Mouse (Mus musculus) forebrain, embryonic 16.5 days (tissue): ENCODE data around the gene Ube4a. TPM values are rescaled to one million over a fixed set of nuclear protein-coding genes. Genes with fewer than 3 reads are reported as not detected.
"Not testable (repeated sequence)": the region's sequence is repeated elsewhere in the genome, so short reads cannot be mapped to it uniquely, and the experiment has no call there.

Source experiments
- ATAC-seq: fragments of 200-750 bp; cut with Nextera tagmentation; 2 replicates; pipeline ENCODE4 v1.8.0; 2017; ENCODE audit warnings: mild to moderate bottlenecking, moderate library complexity
- H3K27ac ChIP-seq: fragments of 300-500 bp; sonication (generic); 2 replicates; pipeline ENCODE4 v1.5.1; 2014; ENCODE audit warnings: low read length, control low read depth
- H3K27me3 ChIP-seq: fragments of 300-500 bp; sonication (generic); replicated peaks from 2 replicates; pipeline ENCODE4 v1.6.1; 2014; ENCODE audit warnings: low read length; ENCODE audit not compliant: control insufficient read depth, insufficient read depth
- H3K36me3 ChIP-seq: fragments of 300-500 bp; sonication (generic); 2 replicates; pipeline ENCODE4 v1.6.1; 2014; ENCODE audit not compliant: control insufficient read depth, insufficient read depth
- H3K4me1 ChIP-seq: fragments of 300-500 bp; sonication (generic); replicated peaks from 2 replicates; pipeline ENCODE4 v1.6.1; 2014; ENCODE audit warnings: low read length; ENCODE audit not compliant: control insufficient read depth, insufficient read depth
- H3K4me2 ChIP-seq: fragments of 300-500 bp; sonication (generic); 2 replicates; pipeline ENCODE4 v1.6.1; 2014; ENCODE audit warnings: mild to moderate bottlenecking, low read length, control low read depth
- H3K4me3 ChIP-seq: fragments of 300-500 bp; sonication (generic); replicated peaks from 2 replicates; pipeline ENCODE4 v1.5.1; 2014; ENCODE audit warnings: mild to moderate bottlenecking, low read length, control low read depth
- H3K9ac ChIP-seq: fragments of 300-500 bp; sonication (generic); replicated peaks from 2 replicates; pipeline ENCODE4 v1.6.1; 2014; ENCODE audit warnings: low read depth, low read length, control low read depth
- H3K9me3 ChIP-seq: fragments of 300-500 bp; sonication (generic); 2 replicates; pipeline ENCODE4 v1.6.1; 2016; ENCODE audit warnings: low read length; ENCODE audit not compliant: control insufficient read depth
- WGBS: fragments of 180-500 bp; shearing (Covaris S2); extraction: QIAGEN DNeasy Blood & Tissue Kit; methylation state at CpG from one replicate; pipeline ENCODE4 v1.1.7; 2014; 5-methylcytosine and 5-hydroxymethylcytosine counted together
- polyA plus RNA-seq: library from polyadenylated mRNA; unstranded; fragments of >200 nt; fragmentation: Nextera tagmentation; extraction: Ambion mirVana; gene quantifications from 2 replicates; pipeline ENCODE4 v1.2.1, GENCODE M21; 2015

Ube4a gene
- polyA plus RNA-seq, 1 experiment from 2014 or later = 38.5 TPM

GRCm38 (mm10) chr9:44983001-44983400 is 17.6 kb upstream of the Ube4a start:
- Histone ChIP-seq H3K9ac (no peak overlapping the region), H3K4me3 (no peak overlapping the region), H3K27ac (no peak overlapping the region), H3K4me1 (no peaks in the 10 kb centered on the region), H3K4me2 (no peak overlapping the region), H3K27me3 (peaks cover 2% of the 10 kb centered on the region; the same call in 1 of the 2 replicates), H3K36me3 (no peaks in the 10 kb centered on the region), H3K9me3 (no peaks in the 10 kb centered on the region)
- WGBS = 77% methylated on average over 2 of the region's 2 CpGs
- no peak for ATAC-seq

- ATAC-seq = no peak
- no peak overlapping the region for H3K9ac ChIP-seq
- 94% methylated on average over 3 of the region's 3 CpGs for WGBS
Measured at GRCm38 (mm10) chr9:44982531-44982930, 17.1 kb upstream of the Ube4a start.

GRCm38 (mm10) chr9:44982081-44982480 is 16.7 kb upstream of the Ube4a start:
- Histone ChIP-seq H3K27ac (no peak overlapping the region), H3K4me1 (no peaks in the 10 kb centered on the region), H3K36me3 (no peaks in the 10 kb centered on the region), H3K4me3 (no peak overlapping the region), H3K27me3 (peaks cover 2% of the 10 kb centered on the region; the same call in 1 of the 2 replicates), H3K9ac (no peak overlapping the region), H3K9me3 (no peaks in the 10 kb centered on the region), H3K4me2 (no peak overlapping the region)
- 90% methylated on average over 8 of the region's 8 CpGs for WGBS
- ATAC-seq = no peak

More at GRCm38 (mm10) chr9:44982531-44982930, 17.1 kb upstream of the Ube4a start:
- no peaks in the 10 kb centered on the region for H3K9me3 ChIP-seq
- H3K27me3 ChIP-seq = peaks cover 2% of the 10 kb centered on the region; the same call in 1 of the 2 replicates
- H3K4me3 ChIP-seq = no peak overlapping the region
- no peaks in the 10 kb centered on the region for H3K4me1 ChIP-seq
- H3K36me3 ChIP-seq = no peaks in the 10 kb centered on the region
- no peak overlapping the region for H3K27ac ChIP-seq
- no peak overlapping the region for H3K4me2 ChIP-seq

- no peak within 1 kb of the TSS for H3K9ac ChIP-seq
- no peaks in the 10 kb centered on the region for H3K4me1 ChIP-seq
- no peak within 1 kb of the TSS for H3K27ac ChIP-seq
- H3K27me3 ChIP-seq = peaks cover 2% of the 10 kb centered on the region; the same call in 1 of the 2 replicates
- H3K9me3 ChIP-seq = no peaks in the 10 kb centered on the region
- no peak within 1 kb of the TSS for H3K4me3 ChIP-seq
- no peak within 1 kb of the TSS for H3K4me2 ChIP-seq
- no peaks in the 10 kb centered on the region for H3K36me3 ChIP-seq
- no peak for ATAC-seq
- 87% methylated on average over 4 of the region's 4 CpGs for WGBS
Measured at GRCm38 (mm10) chr9:44981676-44982075, 16.3 kb upstream of the Ube4a start, which contains the start of gene Cd3d. TSS of gene Cd3d (plus strand) at chr9:44981786.

GRCm38 (mm10) chr9:44981104-44981503 is 15.7 kb upstream of the Ube4a start:
- H3K27ac ChIP-seq = no peak overlapping the region
- H3K9ac ChIP-seq = no peak overlapping the region
- H3K36me3 ChIP-seq = no peaks in the 10 kb centered on the region
- WGBS = 95% methylated on average over 2 of the region's 2 CpGs
- H3K4me2 ChIP-seq = no peak overlapping the region
- no peaks in the 10 kb centered on the region for H3K4me1 ChIP-seq
- H3K4me3 ChIP-seq = no peak overlapping the region
- peaks cover 2% of the 10 kb centered on the region; the same call in 1 of the 2 replicates for H3K27me3 ChIP-seq
- no peak for ATAC-seq
- no peaks in the 10 kb centered on the region for H3K9me3 ChIP-seq

GRCm38 (mm10) chr9:44980242-44980641 is 14.8 kb upstream of the Ube4a start, which contains the start of gene Cd3g:
TSS of gene Cd3g (minus strand) at chr9:44980431.
- no peak for ATAC-seq
- no peaks in the 10 kb centered on the region for H3K9me3 ChIP-seq
- H3K36me3 ChIP-seq = no peaks in the 10 kb centered on the region
- WGBS = 71% methylated on average over 3 of the region's 3 CpGs
- H3K9ac ChIP-seq = no peak within 1 kb of the TSS
- no peaks in the 10 kb centered on the region for H3K4me1 ChIP-seq
- no peak within 1 kb of the TSS for H3K27ac ChIP-seq
- H3K4me2 ChIP-seq = no peak within 1 kb of the TSS
- no peak within 1 kb of the TSS for H3K4me3 ChIP-seq
- peaks cover 2% of the 10 kb centered on the region; the same call in 1 of the 2 replicates for H3K27me3 ChIP-seq

GRCm38 (mm10) chr9:44979806-44980205 is 14.4 kb upstream of the Ube4a start:
- H3K36me3 ChIP-seq = no peaks in the 10 kb centered on the region
- 76% methylated on average over 7 of the region's 7 CpGs for WGBS
- ATAC-seq = no peak
- H3K9ac ChIP-seq = no peak overlapping the region
- H3K27me3 ChIP-seq = peaks cover 2% of the 10 kb centered on the region; the same call in 1 of the 2 replicates
- H3K27ac ChIP-seq = no peak overlapping the region
- H3K4me2 ChIP-seq = no peak overlapping the region
- no peaks in the 10 kb centered on the region for H3K9me3 ChIP-seq
- H3K4me3 ChIP-seq = no peak overlapping the region
- no peaks in the 10 kb centered on the region for H3K4me1 ChIP-seq

GRCm38 (mm10) chr9:44977813-44978212 is 12.4 kb upstream of the Ube4a start:
- Histone ChIP-seq H3K36me3 (no peaks in the 10 kb centered on the region), H3K4me2 (no peak overlapping the region), H3K9me3 (no peaks in the 10 kb centered on the region), H3K9ac (no peak overlapping the region), H3K4me1 (no peaks in the 10 kb centered on the region), H3K4me3 (no peak overlapping the region), H3K27ac (no peak overlapping the region), H3K27me3 (peaks cover 4% of the 10 kb centered on the region; the same call in 1 of the 2 replicates)
- ATAC-seq = no peak
- 80% methylated on average over 6 of the region's 6 CpGs for WGBS

GRCm38 (mm10) chr9:44969450-44969849 is 4.0 kb upstream of the Ube4a start:
- H3K27ac ChIP-seq = no peak overlapping the region
- ATAC-seq = no peak
- H3K9me3 ChIP-seq = no peaks in the 10 kb centered on the region
- H3K4me2 ChIP-seq = no peak overlapping the region
- no peak overlapping the region for H3K9ac ChIP-seq
- peaks cover 10% of the 10 kb centered on the region for H3K4me1 ChIP-seq
- 71% methylated on average over 1 of the region's 1 CpGs for WGBS
- H3K4me3 ChIP-seq = no peak overlapping the region
- no peaks in the 10 kb centered on the region for H3K36me3 ChIP-seq
- H3K27me3 ChIP-seq = 0 out of 2 replicates have a peak, but pooled peaks cover 6% of the 10 kb centered on the region

GRCm38 (mm10) chr9:44967763-44968162 is 2.4 kb upstream of the Ube4a start:
- H3K9me3 ChIP-seq, H3K27me3 ChIP-seq, H3K36me3 ChIP-seq, H3K4me2 ChIP-seq, H3K9ac ChIP-seq, H3K4me3 ChIP-seq, H3K27ac ChIP-seq, ATAC-seq: not testable (repeated sequence)
- H3K4me1 ChIP-seq = peaks cover 15% of the 10 kb centered on the region
- 81% methylated on average over 5 of the region's 5 CpGs for WGBS
